Mouse (Mus musculus): ENCODE data around the gene Sppl3.

- TF ChIP-seq CTCF (IDR thresholded peaks at IDR 0.05; ENCODE audit: extremely low read depth, insufficient read depth, low read length) (no peak), POLR2A (IDR thresholded peaks at IDR 0.05; ENCODE audit: extremely low read depth, insufficient read depth, low read length) (no peak)
Observed at GRCm38 (mm10) chr5:115014570-115014969, 3.6 kb downstream of the Sppl3 start.
